Mouse (Mus musculus) left cerebral cortex, postnatal 36 days (tissue): Measurements from ENCODE around the gene Zfp14. TPM values are rescaled to one million over a fixed set of nuclear protein-coding genes. Genes with fewer than 3 reads are reported as not detected.

ENCODE experiments used
- DNase-seq, 2 experiments: peaks; one replicate each; pipeline ENCODE4 v3.0.0; 2021 to 2022; ENCODE audit warnings: low spot score in 2 of 2, mixed read lengths in 1 of 2
- intact Hi-C: fragments of 180-260 bp; cut with DNase I; formaldehyde crosslinking; loops from one replicate; pipeline ENCODE4 v1.15.1; 2025
- total RNA-seq, 2 experiments: library from RNA; stranded (reverse); gene quantifications; 2 replicates each; pipeline ENCODE4 v1.2.3; 2021

Zfp14 gene
- total RNA-seq: 1 to 10 TPM; 7.7 to 8.5 TPM

- intact Hi-C loops: no loop called here
These were observed at the start of gene Zfp14 for GRCm38 (mm10) chr7:30050882-30051548. Zfp14 (minus strand) TSS chr7:30051380.

DNA sequence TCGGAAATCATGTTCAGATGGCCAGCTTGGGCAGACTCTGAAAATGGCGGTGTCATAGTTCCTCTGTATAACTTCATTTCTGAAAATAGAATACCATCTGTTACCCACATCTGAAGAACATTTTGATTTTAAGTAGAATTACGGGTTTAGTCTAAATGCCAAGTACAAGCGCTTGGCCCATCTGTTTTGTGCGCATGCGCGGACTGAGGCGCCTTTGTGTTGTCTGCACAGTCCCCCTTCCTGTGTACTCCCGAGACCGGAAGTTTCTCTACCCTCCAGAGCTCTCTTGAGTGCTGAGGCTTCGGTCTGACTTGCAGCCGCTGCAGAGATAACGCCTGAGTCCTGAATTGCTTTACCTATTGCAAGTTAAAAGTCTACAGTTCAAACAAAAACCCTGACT lies 48.1 kb upstream of the Zfp14 start:
- intact Hi-C loops: loop anchor here (2.0 kb wide), 1 partner anchor 22 kb away; the partner anchor contains the start of gene Zfp382
- peak; percentile 83 for DNase-seq

More at GRCm38 (mm10) chr7:30050882-30051548, at the start of gene Zfp14:
- DNase-seq: peak; percentile 92 to 93

GRCm38 (mm10) chr7:30095551-30096125 lies 44.5 kb upstream of the Zfp14 start:
- intact Hi-C loops: loop anchor here (2.0 kb wide), 1 partner anchor 73 kb away; the partner anchor contains the start of gene Zfp146
- DNase-seq: no peak

DNA sequence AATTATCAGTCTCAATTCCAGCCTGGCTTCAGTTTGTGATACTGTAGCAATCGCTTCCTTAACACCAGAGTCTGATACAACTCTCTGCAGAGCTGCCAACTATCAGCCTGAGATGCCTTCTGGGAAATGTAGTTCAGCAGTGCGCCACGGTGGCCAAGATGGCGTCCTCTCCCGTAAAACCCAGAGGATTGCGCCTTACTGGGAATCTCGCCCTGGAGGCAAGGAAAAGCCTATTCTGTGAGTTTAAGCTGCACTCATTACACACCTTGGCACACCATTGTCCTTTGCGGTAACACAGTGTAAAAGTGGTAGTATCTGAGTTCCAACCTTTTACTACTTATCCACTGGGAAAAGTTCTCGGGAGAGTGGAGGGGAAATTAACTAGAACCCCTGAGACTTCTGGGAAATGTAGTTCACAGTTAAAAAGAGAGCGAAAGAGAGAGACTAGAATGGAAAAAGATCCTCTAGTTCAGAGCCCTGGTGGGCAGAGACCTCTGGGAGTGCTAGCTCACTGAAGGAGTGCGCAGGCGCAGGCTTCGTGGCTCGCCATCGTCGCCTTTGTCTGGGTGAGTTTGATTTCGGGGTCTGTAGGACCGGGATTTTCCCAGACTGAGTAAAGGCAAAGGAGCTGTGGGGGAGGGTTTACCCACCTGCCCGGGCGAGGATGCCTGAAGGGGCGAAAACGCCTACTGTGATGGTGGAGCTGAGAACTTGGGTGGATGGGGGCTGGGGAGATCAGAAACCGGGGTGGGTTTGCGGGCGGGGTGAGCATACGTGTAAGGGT lies 43.7 kb upstream of the Zfp14 start, which contains the start of gene Zfp260:
Gene Zfp260 (plus strand): TSS at position 132 of the 784 bp plus-strand sequence.
- DNase-seq: peak; percentile 90 to 92
- intact Hi-C loops: loop anchor here (2.0 to 5.0 kb wide), 3 partner anchors 74 to 188 kb away; partner anchors contain the start of genes Zfp146, Zfp27 and Zfp383

GRCm38 (mm10) chr7:30093918-30094415 lies 42.8 kb upstream of the Zfp14 start:
- no peak for DNase-seq
- intact Hi-C loops: loop anchor here (2.0 to 5.0 kb wide), 3 partner anchors 75 to 187 kb away; partner anchors contain the start of genes Zfp146, Zfp27 and Zfp383

GRCm38 (mm10) chr7:30092666-30093065 lies 41.5 kb upstream of the Zfp14 start:
- no peak for DNase-seq
- intact Hi-C loops: loop anchor here (5.0 kb wide), 2 partner anchors 80 to 185 kb away; partner anchors contain the start of genes Zfp27 and Zfp383

DNA sequence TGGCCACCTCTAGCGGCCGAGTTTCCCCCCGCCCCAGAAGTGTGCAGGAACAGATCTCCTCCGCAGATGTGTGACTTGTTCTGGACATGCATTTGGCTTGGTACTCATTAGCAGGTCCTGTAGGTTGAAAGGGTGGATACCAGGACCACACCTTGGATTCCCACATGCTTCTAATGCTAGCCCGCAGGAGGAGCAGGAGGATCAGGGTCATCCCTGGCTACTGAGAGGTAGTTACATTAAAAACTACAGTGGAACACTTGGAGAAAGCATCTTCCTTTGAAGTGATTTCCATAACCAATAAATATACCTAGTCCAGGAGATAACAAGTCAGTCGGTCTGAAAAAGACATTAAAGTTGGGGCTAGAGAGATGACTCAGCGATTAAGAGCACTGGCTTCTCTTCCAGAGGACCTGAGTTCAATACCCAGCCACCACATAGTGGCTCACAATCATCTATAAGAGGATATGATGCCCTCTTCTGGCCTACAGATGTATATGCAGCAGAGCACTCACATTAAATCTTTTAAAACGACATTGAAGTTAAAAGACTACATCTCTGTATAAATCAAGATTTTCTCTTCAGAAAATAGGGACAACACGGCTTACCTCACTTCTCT lies 39.9 kb upstream of the Zfp14 start:
- intact Hi-C loops: loop anchor here (5.0 kb wide), 2 partner anchors 79 to 184 kb away; partner anchors contain the start of genes Zfp27 and Zfp383
- DNase-seq: peak in 1 of 2 experiments; percentile 24

GRCm38 (mm10) chr7:30090092-30090969 lies 39.2 kb upstream of the Zfp14 start, which contains the start of the genes Gm26920 and Zfp566:
Gm26920 (minus strand) TSS chr7:30090410.
Zfp566 (minus strand) TSS chr7:30090527.
- intact Hi-C loops: loop anchor here (5.0 kb wide), 2 partner anchors 78 to 183 kb away; partner anchors contain the start of genes Zfp27 and Zfp383
- DNase-seq: peak; percentile 96

DNA sequence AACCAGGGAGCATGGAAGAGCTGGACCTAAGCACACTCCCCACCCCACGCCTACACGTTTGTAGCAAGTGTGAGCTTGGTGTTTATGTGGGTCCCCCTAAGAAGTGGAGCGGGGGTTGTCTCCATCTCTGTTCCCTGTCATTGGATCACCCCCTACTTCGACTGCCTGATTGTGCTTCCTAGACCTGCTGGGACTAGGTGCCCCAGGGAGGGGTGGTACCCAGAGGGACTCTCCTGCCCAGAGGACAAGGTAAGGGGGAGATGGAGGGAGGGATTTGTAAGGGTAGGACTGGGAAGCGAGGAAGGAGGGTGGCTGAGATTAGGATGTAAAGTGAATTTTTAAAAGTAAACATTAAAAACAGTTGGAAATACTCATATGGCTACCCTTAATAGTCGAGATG lies 38.2 kb upstream of the Zfp14 start:
- no peak for DNase-seq
- intact Hi-C loops: no loop called here

GRCm38 (mm10) chr7:30086524-30086923 lies 35.3 kb upstream of the Zfp14 start:
- DNase-seq: peak in 1 of 2 experiments; percentile 19
- intact Hi-C loops: no loop called here

- DNase-seq: peak; percentile 84 to 86
- intact Hi-C loops: no loop called here
These were observed 21.2 kb upstream of the Zfp14 start, which contains the start of gene Zfp82 for GRCm38 (mm10) chr7:30072146-30073028. Zfp82 (minus strand) TSS chr7:30072900.

GRCm38 (mm10) chr7:30064622-30065021 lies 13.4 kb upstream of the Zfp14 start:
- no peak for DNase-seq
- intact Hi-C loops: no loop called here

- intact Hi-C loops: no loop called here
- DNase-seq: no peak
These were observed 11.3 kb upstream of the Zfp14 start for GRCm38 (mm10) chr7:30062478-30062877.

DNA sequence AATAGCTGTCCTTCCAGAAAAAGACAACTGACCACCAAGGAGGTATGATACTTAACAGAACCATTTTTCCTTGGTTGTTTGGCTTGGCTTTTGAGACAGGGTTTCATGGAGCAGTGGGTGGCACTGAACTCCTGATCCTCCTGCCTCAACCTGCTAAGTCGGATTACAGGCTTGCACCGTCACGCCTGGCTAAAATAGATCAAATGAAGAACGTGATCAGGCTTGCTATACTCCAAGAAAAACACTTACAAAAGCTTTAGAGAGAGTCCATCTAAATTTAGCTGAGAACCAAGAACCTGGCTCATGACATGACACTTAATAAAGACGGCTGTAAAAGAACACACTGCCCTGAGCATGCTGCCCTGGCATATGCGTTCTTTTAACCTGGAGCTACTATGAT lies 9.2 kb upstream of the Zfp14 start:
- intact Hi-C loops: no loop called here
- DNase-seq: no peak

- DNase-seq: no peak
- intact Hi-C loops: no loop called here
These were observed 2.4 kb upstream of the Zfp14 start for GRCm38 (mm10) chr7:30053591-30053990.

DNA sequence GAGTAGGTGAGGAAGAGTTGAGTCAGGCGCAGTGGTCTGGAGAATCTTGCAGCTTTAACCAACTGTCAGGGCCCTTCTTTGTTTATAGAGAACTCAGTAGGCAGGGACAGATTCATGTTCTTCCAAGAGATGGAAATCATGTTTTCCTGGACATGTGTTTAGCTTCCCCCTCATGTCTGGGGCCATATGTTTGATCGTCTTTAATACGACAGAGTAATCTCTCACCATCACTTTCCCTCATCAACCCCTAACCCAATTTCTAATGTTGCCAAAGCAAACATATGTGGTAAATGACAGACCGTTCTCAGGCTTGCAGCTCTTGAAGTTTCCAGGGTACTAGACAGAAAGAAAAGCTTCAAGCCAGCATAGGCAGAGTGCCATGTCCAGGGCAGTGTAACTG lies 3.1 kb downstream of the Zfp14 start:
- DNase-seq: no peak
- intact Hi-C loops: no loop called here

GRCm38 (mm10) chr7:30044354-30044753 lies 6.8 kb downstream of the Zfp14 start:
- intact Hi-C loops: no loop called here
- no peak for DNase-seq
